Mouse (Mus musculus) heart, adult 2 months (tissue): ENCODE results near the gene Crot. TPM values are rescaled to one million over a fixed set of nuclear protein-coding genes. Genes with fewer than 3 reads are reported as not detected.

ENCODE experiments used
- DNase-seq, 2 experiments: peaks; one replicate each; pipeline ENCODE4 v3.0.0; 2021
- H3K27ac ChIP-seq: fragments of 200-600 bp; 2 replicates; pipeline ENCODE4 v1.8.1; 2022
- H3K27me3 ChIP-seq: fragments of 200-500 bp; 2 replicates; pipeline ENCODE4 v1.6.1; 2012; ENCODE audit warnings: mild to moderate bottlenecking, low read length, inconsistent platforms, mixed read lengths; ENCODE audit not compliant: control insufficient read depth, insufficient read depth
- H3K36me3 ChIP-seq: fragments of 200-500 bp; 2 replicates; pipeline ENCODE4 v1.6.1; 2012; ENCODE audit warnings: low read length, inconsistent platforms; ENCODE audit not compliant: control insufficient read depth, insufficient read depth
- H3K4me1 ChIP-seq: fragments of 200-500 bp; 2 replicates; pipeline ENCODE4 v1.6.1; 2011; ENCODE audit warnings: low read length; ENCODE audit not compliant: control insufficient read depth, insufficient read depth
- H3K4me3 ChIP-seq: fragments of 200-600 bp; 2 replicates; pipeline ENCODE4 v1.8.1; 2022
- H3K79me2 ChIP-seq: fragments of 200-500 bp; replicated peaks from 2 replicates; pipeline ENCODE4 v1.6.1; 2012; ENCODE audit warnings: mild to moderate bottlenecking, inconsistent platforms, low read length, moderate library complexity, mixed read lengths; ENCODE audit not compliant: control insufficient read depth, insufficient read depth
- H3K9ac ChIP-seq: fragments of 200-500 bp; 2 replicates; pipeline ENCODE4 v1.6.1; 2012; ENCODE audit warnings: low read depth, mild to moderate bottlenecking, control low read depth, inconsistent platforms, low read length, mixed read lengths
- CTCF ChIP-seq: fragments of 200-600 bp; IDR thresholded peaks from 2 replicates; pipeline ENCODE4 v1.8.1; 2022; ENCODE audit warnings: antibody characterized with exemption, mild to moderate bottlenecking, moderate library complexity
- EP300 ChIP-seq: fragments of 200-500 bp; IDR thresholded peaks from 2 replicates; pipeline ENCODE4 v1.6.1; 2011; ENCODE audit warnings: low read depth, low read length, control low read depth; ENCODE audit not compliant: insufficient read depth
- POLR2A ChIP-seq: fragments of 200-500 bp; IDR thresholded peaks from 2 replicates; pipeline ENCODE4 v1.6.1; 2011; ENCODE audit warnings: mild to moderate bottlenecking, low read depth, low read length, control low read depth; ENCODE audit not compliant: insufficient read depth
- WGBS: fragments of 180-500 bp; shearing (Covaris S2); methylation state at CpG from one replicate; pipeline ENCODE4 v1.1.7; 2018; 5-methylcytosine and 5-hydroxymethylcytosine counted together
- intact Hi-C: fragments of 180-260 bp; cut with DNase I; formaldehyde crosslinking; loops from one replicate; pipeline ENCODE4 v1.15.1; 2025
- long read RNA-seq: library from polyadenylated mRNA; stranded (forward); transcript quantifications from one replicate; pipeline ENCODE4 v2.0.0, GENCODE M21; 2021
- polyA plus RNA-seq: library from polyadenylated mRNA; depleted of rRNA; stranded (reverse); fragments of >200 nt; gene quantifications from 2 replicates; pipeline ENCODE4 v1.2.3, GENCODE M21; 2012; rRNA removed
- total RNA-seq, 2 experiments: library from RNA; stranded (reverse); gene quantifications; 2 replicates each; pipeline ENCODE4 v1.2.3; 2021

Gene Crot
- total RNA-seq, result 10 to 100 TPM; 18.8 to 21.6 TPM
- polyA plus RNA-seq, result 8.6 and 16.2 TPM in 2 replicates
- long read RNA-seq, transcript Crot-201 (18 exons, 2,996 nt), result major isoform, 23 of 36 reads
- long read RNA-seq, partial matches to known transcripts, result 2 of 36 reads
- long read RNA-seq, other reads (novel, unspliced or antisense), result 11 of 36 reads

DNA sequence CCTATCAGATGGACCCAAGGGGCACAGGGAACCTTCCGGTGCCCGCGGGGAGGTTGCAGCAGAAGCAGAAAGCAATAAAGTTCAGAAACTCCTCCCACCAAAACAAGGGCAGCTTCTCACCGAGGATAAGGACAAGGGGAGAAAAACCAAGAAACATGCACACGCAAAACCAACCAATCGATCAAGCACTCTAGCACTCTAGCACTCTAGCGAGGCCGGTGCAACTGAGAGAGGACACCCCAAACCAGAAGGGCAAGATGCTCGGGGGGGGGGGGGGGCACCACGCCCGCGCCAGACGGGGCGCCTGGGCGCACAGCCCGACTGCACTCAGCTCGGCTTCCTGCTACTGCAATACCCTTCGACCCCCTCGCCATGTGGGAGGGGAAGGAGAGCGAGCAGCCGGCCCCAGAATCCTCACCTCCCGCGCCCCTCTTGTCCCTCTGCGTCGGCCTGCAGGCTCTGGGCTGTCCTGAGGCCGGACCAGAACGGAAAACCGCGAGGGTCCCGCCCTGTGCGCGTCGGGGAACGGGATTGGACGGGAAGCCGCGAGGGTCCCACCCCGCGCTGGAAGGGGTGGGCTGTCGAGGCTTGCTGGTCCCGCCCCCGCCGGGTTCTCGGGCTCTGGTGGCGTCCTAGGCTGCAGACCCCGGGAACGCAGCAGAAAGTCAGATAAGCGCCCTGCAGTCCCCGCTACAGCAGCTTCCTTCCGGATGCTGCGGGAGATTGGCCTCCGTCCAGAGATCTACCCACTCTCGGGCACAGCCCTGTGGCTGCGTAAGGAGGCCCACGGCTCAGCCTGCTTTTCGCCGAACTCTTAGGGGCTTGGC is at the start of gene Crot:
Crot (minus strand) TSS at position 639 of the 827 bp plus-strand sequence.
- intact Hi-C loops, result loop anchor here (5.0 kb wide), 4 partner anchors 105 to 165 kb away; partner anchors contain the start of genes Abcb4, Dmtf1 and Tmem243
- DNase-seq, result peak; percentile 95 to 96
- Histone ChIP-seq H3K4me3 (peak within 1 kb of the TSS; percentile 62), H3K4me1 (0 out of 2 replicates have a peak, but pooled peaks cover 2% of the 10 kb centered on the region), H3K36me3 (peaks cover 6% of the 10 kb centered on the region), H3K27me3 (no peaks in the 10 kb centered on the region), H3K9ac (peak within 1 kb of the TSS; percentile 88), H3K27ac (peak within 1 kb of the TSS; percentile 93), H3K79me2 (no peaks in the 10 kb centered on the region; the same call in 1 of the 2 replicates)
- peak; percentile 92 for TF ChIP-seq POLR2A
- TF ChIP-seq EP300, result no peak
- peak; percentile 31 for TF ChIP-seq CTCF
- under 1% methylated on average over 56 of the region's 57 CpGs for WGBS

GRCm38 (mm10) chr5:9045904-9046303 is 48.8 kb upstream of the Crot start:
- intact Hi-C loops, result loop anchor here (10.0 kb wide), 1 partner anchor 561 kb away; no protein-coding TSS in a partner anchor
- no peak overlapping the region for H3K27ac ChIP-seq
- H3K4me1 ChIP-seq, result no peaks in the 10 kb centered on the region
- no peak for DNase-seq
- TF ChIP-seq EP300, result no peak
- no peak for TF ChIP-seq POLR2A
- no peak for TF ChIP-seq CTCF
- no peak overlapping the region for H3K9ac ChIP-seq
- WGBS, result 84% methylated on average over 8 of the region's 8 CpGs
- no peaks in the 10 kb centered on the region for H3K36me3 ChIP-seq
- H3K27me3 ChIP-seq, result 0 out of 2 replicates have a peak, but pooled peaks cover 3% of the 10 kb centered on the region
- no peaks in the 10 kb centered on the region for H3K79me2 ChIP-seq
- H3K4me3 ChIP-seq, result no peak overlapping the region

- intact Hi-C loops, result loop anchor here (10.0 kb wide), 1 partner anchor 560 kb away; no protein-coding TSS in a partner anchor
- 66% methylated on average over 2 of the region's 2 CpGs for WGBS
- no peak overlapping the region for H3K27ac ChIP-seq
- H3K4me1 ChIP-seq, result no peaks in the 10 kb centered on the region
- 0 out of 2 replicates have a peak, but pooled peaks cover 3% of the 10 kb centered on the region for H3K27me3 ChIP-seq
- H3K36me3 ChIP-seq, result no peaks in the 10 kb centered on the region
- no peak for DNase-seq
- H3K4me3 ChIP-seq, result no peak overlapping the region
- no peaks in the 10 kb centered on the region for H3K79me2 ChIP-seq
- no peak overlapping the region for H3K9ac ChIP-seq
- TF ChIP-seq CTCF, result no peak
Measured at GRCm38 (mm10) chr5:9044821-9045220, 47.7 kb upstream of the Crot start.

GRCm38 (mm10) chr5:9043582-9044267 is 46.6 kb upstream of the Crot start:
- WGBS, result 82% methylated on average over 8 of the region's 8 CpGs
- Histone ChIP-seq H3K9ac (no peak overlapping the region), H3K27me3 (0 out of 2 replicates have a peak, but pooled peaks cover 3% of the 10 kb centered on the region), H3K4me1 (no peaks in the 10 kb centered on the region), H3K36me3 (no peaks in the 10 kb centered on the region), H3K4me3 (no peak overlapping the region), H3K27ac (no peak overlapping the region), H3K79me2 (no peaks in the 10 kb centered on the region)
- intact Hi-C loops, result loop anchor here (10.0 kb wide), 1 partner anchor 559 kb away; no protein-coding TSS in a partner anchor
- no peak for TF ChIP-seq CTCF
- no peak for TF ChIP-seq POLR2A
- no peak for TF ChIP-seq EP300
- no peak for DNase-seq

DNA sequence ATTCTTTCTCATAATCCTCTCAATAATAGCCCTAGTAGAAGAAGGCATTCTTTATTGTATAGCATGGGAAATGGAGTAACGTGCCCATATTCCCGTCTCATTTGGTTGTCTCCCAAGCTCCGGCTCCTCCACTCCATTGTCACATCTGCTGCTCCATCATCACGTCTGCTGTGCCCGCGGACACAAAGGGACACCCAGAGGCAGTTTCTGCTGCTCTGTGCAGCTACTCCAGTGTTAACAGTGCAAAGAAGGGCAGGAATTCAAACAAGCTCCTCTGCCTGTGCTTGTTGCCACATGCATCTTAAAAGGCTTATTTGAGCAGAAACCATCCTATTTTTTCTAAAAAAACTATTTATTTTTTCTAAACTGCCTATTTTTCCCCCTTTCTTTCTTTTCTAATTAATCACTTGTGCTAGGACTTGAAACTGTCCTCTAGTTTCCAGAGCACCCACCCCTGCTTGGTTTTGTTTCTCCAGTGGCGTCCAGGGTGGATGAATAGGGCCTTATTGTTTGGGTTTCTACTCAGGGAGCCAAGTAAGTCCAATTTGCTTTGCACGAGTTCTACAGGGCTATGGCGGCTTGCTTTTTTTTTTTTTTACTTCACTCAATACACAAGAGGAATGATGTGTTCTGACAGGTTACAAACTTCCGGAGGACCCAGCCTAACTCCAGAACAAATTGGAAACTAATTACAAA is 45.7 kb upstream of the Crot start:
- H3K36me3 ChIP-seq, result no peaks in the 10 kb centered on the region
- H3K27me3 ChIP-seq, result 0 out of 2 replicates have a peak, but pooled peaks cover 3% of the 10 kb centered on the region
- WGBS, result 81% methylated on average over 10 of the region's 10 CpGs
- H3K27ac ChIP-seq, result no peak overlapping the region
- H3K4me1 ChIP-seq, result no peaks in the 10 kb centered on the region
- no peak overlapping the region for H3K9ac ChIP-seq
- no peak for DNase-seq
- no peaks in the 10 kb centered on the region for H3K79me2 ChIP-seq
- no peak overlapping the region for H3K4me3 ChIP-seq
- no peak for TF ChIP-seq EP300
- TF ChIP-seq CTCF, result no peak
- no peak for TF ChIP-seq POLR2A
- intact Hi-C loops, result loop anchor here (10.0 kb wide), 1 partner anchor 558 kb away; no protein-coding TSS in a partner anchor
